Mouse (Mus musculus): ENCODE results near the gene Adamtsl2. TPM values are rescaled to one million over a fixed set of nuclear protein-coding genes. Genes with fewer than 3 reads are reported as not detected.

The Adamtsl2 gene
- total and polyA plus RNA-seq, 3 experiments = 9.2 to 27.0 (median 18.9) TPM

GRCm38 (mm10) chr2:27135935-27136334 is 56.8 kb downstream of the Adamtsl2 start:
- Histone ChIP-seq H3K79me2 (replicated peaks; ENCODE audit: control insufficient read depth, insufficient read depth, low read length) (no peaks in the 10 kb centered on the region), H3K27ac (no peak overlapping the region), H3K4me3 (no peak overlapping the region), H3K27me3 (ENCODE audit: control insufficient read depth, insufficient read depth, low read length) (no peaks in the 10 kb centered on the region), H3K36me3 (ENCODE audit: control insufficient read depth, insufficient read depth, low read length) (no peaks in the 10 kb centered on the region), H3K9ac (ENCODE audit: low read depth, low read length) (no peak overlapping the region), H3K4me1 (ENCODE audit: control insufficient read depth, insufficient read depth, low read length) (no peaks in the 10 kb centered on the region)
- 85% methylated on average over 5 of the region's 5 CpGs for WGBS
- TF ChIP-seq EP300 (IDR thresholded peaks at IDR 0.05; ENCODE audit: insufficient read depth, low read depth, low read length) (no peak), CTCF (IDR thresholded peaks at IDR 0.05) (no peak), POLR2A (IDR thresholded peaks at IDR 0.05; ENCODE audit: insufficient read depth, low read depth, low read length) (no peak)
- no peak for DNase-seq
- intact Hi-C loops (cut with DNase I) = no loop called here

DNA sequence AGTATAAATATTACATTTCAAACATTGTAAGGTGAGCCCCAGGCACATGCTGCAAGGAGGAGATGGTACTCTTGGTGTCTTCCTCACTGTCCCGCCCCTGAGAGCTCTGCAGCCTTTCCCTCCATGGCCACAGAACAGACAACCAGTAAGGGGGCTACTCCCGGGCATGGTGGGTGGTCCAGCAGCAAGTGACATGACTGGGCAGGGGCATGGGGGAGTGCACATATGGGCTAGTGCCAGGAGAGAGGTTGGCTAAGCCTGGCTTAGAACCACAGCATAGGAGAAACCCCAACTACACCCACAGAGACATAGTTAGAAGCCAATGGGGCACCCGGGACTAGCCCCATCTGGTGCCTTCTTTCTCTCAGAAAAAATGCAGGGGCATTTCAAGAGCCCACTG is 57.2 kb downstream of the Adamtsl2 start:
- intact Hi-C loops (cut with DNase I) = no loop called here
- no peaks in the 10 kb centered on the region for H3K27me3 ChIP-seq (ENCODE audit: control insufficient read depth, insufficient read depth, low read length)

DNA sequence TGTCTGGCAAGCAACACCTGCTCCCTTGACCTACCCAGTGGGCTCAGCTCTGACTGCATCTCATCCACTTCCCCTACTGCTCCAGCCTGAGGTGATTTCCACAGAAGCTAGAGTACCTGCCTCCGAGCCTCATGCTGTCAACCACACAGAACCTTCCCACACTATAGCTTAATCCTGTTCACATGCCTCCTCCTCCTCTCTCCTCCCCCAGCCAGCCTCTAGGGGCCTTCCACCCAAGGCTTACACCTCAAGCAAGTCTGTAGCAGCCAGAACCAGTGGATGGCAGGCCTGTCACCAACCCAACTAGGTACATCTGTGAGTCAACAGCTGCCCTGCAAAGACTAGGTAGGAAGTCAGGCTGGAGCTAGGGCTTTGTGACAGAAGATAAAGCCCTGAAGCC is 57.6 kb downstream of the Adamtsl2 start:
- no peak for DNase-seq
- WGBS = 65% methylated on average over 1 of the region's 1 CpGs
- H3K27me3 ChIP-seq (ENCODE audit: control insufficient read depth, insufficient read depth, low read length) = no peaks in the 10 kb centered on the region

More for the DNA sequence above, 57.2 kb downstream of the Adamtsl2 start:
- H3K79me2 ChIP-seq (replicated peaks; ENCODE audit: control insufficient read depth, insufficient read depth, low read length) = no peaks in the 10 kb centered on the region
- no peak overlapping the region for H3K4me3 ChIP-seq
- H3K27ac ChIP-seq = no peak overlapping the region
- H3K36me3 ChIP-seq (ENCODE audit: control insufficient read depth, insufficient read depth, low read length) = no peaks in the 10 kb centered on the region
- DNase-seq = no peak
- no peak overlapping the region for H3K9ac ChIP-seq (ENCODE audit: low read depth, low read length)
- TF ChIP-seq CTCF (IDR thresholded peaks at IDR 0.05) (no peak), EP300 (IDR thresholded peaks at IDR 0.05; ENCODE audit: insufficient read depth, low read depth, low read length) (no peak), POLR2A (IDR thresholded peaks at IDR 0.05; ENCODE audit: insufficient read depth, low read depth, low read length) (no peak)
- WGBS = 56% methylated on average over 3 of the region's 3 CpGs
- no peaks in the 10 kb centered on the region for H3K4me1 ChIP-seq (ENCODE audit: control insufficient read depth, insufficient read depth, low read length)

DNA sequence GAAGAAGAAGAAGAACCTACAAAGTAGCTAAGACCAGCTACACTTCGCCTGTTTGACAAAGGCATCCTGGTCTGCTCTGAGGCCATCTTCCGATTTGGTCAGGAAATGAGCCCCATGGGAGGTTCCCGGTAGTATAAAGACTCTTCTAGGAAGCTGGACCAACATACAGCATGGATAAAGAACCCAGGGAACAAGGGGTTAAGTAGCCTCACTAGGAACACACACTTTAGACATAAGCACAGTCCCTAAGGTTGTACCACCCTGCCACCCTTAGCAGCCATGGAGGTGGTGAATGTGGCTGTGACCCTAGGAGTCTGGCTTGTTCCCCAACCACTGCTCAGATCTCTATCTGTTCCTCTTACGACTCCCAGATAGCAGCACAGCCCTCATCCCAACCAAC is 59.2 kb downstream of the Adamtsl2 start:
- no peak for DNase-seq
- 38% methylated on average over 4 of the region's 4 CpGs for WGBS
- Histone ChIP-seq H3K79me2 (replicated peaks; ENCODE audit: control insufficient read depth, insufficient read depth, low read length) (no peaks in the 10 kb centered on the region), H3K27ac (no peak overlapping the region), H3K9ac (ENCODE audit: low read depth, low read length) (no peak overlapping the region), H3K27me3 (ENCODE audit: control insufficient read depth, insufficient read depth, low read length) (no peaks in the 10 kb centered on the region), H3K4me3 (no peak overlapping the region), H3K4me1 (ENCODE audit: control insufficient read depth, insufficient read depth, low read length) (no peaks in the 10 kb centered on the region), H3K36me3 (ENCODE audit: control insufficient read depth, insufficient read depth, low read length) (no peaks in the 10 kb centered on the region)
- intact Hi-C loops (cut with DNase I) = no loop called here
- TF ChIP-seq POLR2A (IDR thresholded peaks at IDR 0.05; ENCODE audit: insufficient read depth, low read depth, low read length) (no peak), CTCF (IDR thresholded peaks at IDR 0.05) (no peak), EP300 (IDR thresholded peaks at IDR 0.05; ENCODE audit: insufficient read depth, low read depth, low read length) (no peak)

More for the DNA sequence above, 57.6 kb downstream of the Adamtsl2 start:
- H3K4me1 ChIP-seq (ENCODE audit: control insufficient read depth, insufficient read depth, low read length) = no peaks in the 10 kb centered on the region
- H3K4me3 ChIP-seq = no peak overlapping the region
- no peaks in the 10 kb centered on the region for H3K36me3 ChIP-seq (ENCODE audit: control insufficient read depth, insufficient read depth, low read length)
- no peak for TF ChIP-seq EP300 (IDR thresholded peaks at IDR 0.05; ENCODE audit: insufficient read depth, low read depth, low read length)
- intact Hi-C loops (cut with DNase I) = no loop called here
- no peak overlapping the region for H3K9ac ChIP-seq (ENCODE audit: low read depth, low read length)
- no peak overlapping the region for H3K27ac ChIP-seq
- no peaks in the 10 kb centered on the region for H3K79me2 ChIP-seq (replicated peaks; ENCODE audit: control insufficient read depth, insufficient read depth, low read length)

DNA sequence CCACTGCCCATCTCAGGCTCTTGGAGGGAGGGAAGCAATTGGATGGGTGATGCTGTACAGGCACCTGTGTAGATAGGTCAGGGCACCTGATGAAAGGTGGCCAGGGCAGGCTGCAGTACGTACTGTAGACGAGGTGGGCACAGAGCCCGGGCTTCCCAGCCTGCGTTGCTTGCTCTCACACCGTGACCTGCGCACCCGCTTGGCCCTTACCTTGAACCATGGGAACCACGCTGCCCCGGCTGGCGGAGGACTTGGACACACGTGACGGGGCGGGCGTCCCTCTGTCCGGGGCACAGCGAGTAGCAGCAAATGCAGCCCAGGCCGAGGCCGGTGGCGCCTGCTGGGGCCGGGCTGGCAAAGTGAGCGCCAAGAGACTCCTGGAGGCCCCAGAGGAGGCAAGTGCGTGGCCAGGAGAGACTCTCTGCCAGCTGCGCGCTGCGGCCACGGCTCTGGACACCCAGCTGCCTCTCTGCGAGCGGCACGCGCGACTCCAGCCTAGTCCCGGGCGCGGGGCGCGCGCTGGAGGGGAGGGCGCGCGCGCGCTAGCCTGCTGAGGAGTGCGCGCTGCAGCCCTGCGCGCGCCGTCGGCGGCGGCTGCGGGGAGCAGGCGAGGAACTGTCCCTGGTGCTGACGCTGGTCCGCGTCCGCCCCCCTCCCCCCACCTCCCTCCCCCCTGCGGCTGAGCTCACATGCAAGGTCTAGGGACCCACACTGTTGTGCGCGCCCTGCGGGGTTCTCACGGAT is 62.9 kb downstream of the Adamtsl2 start, which contains the start of gene Fam163b:
TSS of gene Fam163b (minus strand) at position 542 of the 744 bp plus-strand sequence.
- peak in 1 of 2 experiments; percentile 43 for DNase-seq
- H3K9ac ChIP-seq (ENCODE audit: low read depth, low read length) = no peak within 1 kb of the TSS
- peak within 1 kb of the TSS; percentile 24 for H3K4me3 ChIP-seq
- H3K36me3 ChIP-seq (ENCODE audit: control insufficient read depth, insufficient read depth, low read length) = no peaks in the 10 kb centered on the region
- no peak for TF ChIP-seq EP300 (IDR thresholded peaks at IDR 0.05; ENCODE audit: insufficient read depth, low read depth, low read length)
- no peak for TF ChIP-seq POLR2A (IDR thresholded peaks at IDR 0.05; ENCODE audit: insufficient read depth, low read depth, low read length)
- TF ChIP-seq CTCF (IDR thresholded peaks at IDR 0.05) = no peak
- no peaks in the 10 kb centered on the region for H3K79me2 ChIP-seq (replicated peaks; ENCODE audit: control insufficient read depth, insufficient read depth, low read length)
- intact Hi-C loops (cut with DNase I) = no loop called here
- H3K4me1 ChIP-seq (ENCODE audit: control insufficient read depth, insufficient read depth, low read length) = no peaks in the 10 kb centered on the region
- no peak within 1 kb of the TSS for H3K27ac ChIP-seq
- 2% methylated on average over 61 of the region's 62 CpGs for WGBS
- H3K27me3 ChIP-seq (ENCODE audit: control insufficient read depth, insufficient read depth, low read length) = no peaks in the 10 kb centered on the region

- no peaks in the 10 kb centered on the region for H3K79me2 ChIP-seq (replicated peaks; ENCODE audit: control insufficient read depth, insufficient read depth, low read length)
- intact Hi-C loops (cut with DNase I) = no loop called here
- TF ChIP-seq EP300 (IDR thresholded peaks at IDR 0.05; ENCODE audit: insufficient read depth, low read depth, low read length) = no peak
- no peak overlapping the region for H3K9ac ChIP-seq (ENCODE audit: low read depth, low read length)
- no peaks in the 10 kb centered on the region for H3K4me1 ChIP-seq (ENCODE audit: control insufficient read depth, insufficient read depth, low read length)
- no peaks in the 10 kb centered on the region for H3K27me3 ChIP-seq (ENCODE audit: control insufficient read depth, insufficient read depth, low read length)
- H3K27ac ChIP-seq = no peak overlapping the region
- 32% methylated on average over 2 of the region's 2 CpGs for WGBS
- no peak overlapping the region for H3K4me3 ChIP-seq
- no peak for DNase-seq
- H3K36me3 ChIP-seq (ENCODE audit: control insufficient read depth, insufficient read depth, low read length) = no peaks in the 10 kb centered on the region
These were observed 65.8 kb downstream of the Adamtsl2 start for GRCm38 (mm10) chr2:27144957-27145356.
